Mouse (Mus musculus): Measurements from ENCODE around the gene Esp8. TPM values are rescaled to one million over a fixed set of nuclear protein-coding genes. Genes with fewer than 3 reads are reported as not detected.
"Not testable (repeated sequence)": the region's sequence is repeated elsewhere in the genome, so short reads cannot be mapped to it uniquely, and the experiment has no call there.

Esp8 gene
- polyA plus RNA-seq (2015; fragmentation: Nextera tagmentation; extraction: Ambion mirVana), result 0.39 TPM in 1 of 2 replicates, not detected in the other

DNA sequence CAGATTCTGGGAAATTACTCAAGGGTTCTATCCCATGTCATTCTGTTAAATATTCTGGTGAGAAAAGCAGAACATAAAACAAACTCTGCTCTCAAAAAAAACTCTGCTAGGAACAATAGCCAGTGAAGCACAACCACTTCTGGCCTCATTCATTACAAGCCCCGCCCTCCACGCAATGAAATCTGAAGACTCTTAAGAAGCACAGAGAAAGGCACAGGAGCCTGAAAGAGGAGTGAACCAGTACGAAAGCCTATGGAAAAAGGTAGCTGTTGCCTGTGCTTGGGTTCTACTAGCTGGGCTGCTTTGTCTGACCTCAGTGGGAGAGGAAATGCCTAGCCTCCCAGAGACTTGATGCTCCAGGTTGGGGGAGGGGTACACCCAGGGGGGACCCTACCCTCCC is at the start of gene Esp8:
Gene Esp8 (plus strand): TSS at position 205 of the 400 bp plus-strand sequence.
- H3K9ac ChIP-seq, result no peak within 1 kb of the TSS
- no peak within 1 kb of the TSS for H3K27ac ChIP-seq (replicated peaks)
- H3K27me3 ChIP-seq, result no peaks in the 10 kb centered on the region
- 43% methylated on average over 3 of the region's 3 CpGs for WGBS
- H3K4me3 ChIP-seq (replicated peaks), result no peak within 1 kb of the TSS
- H3K9me3 ChIP-seq (replicated peaks), result no peaks in the 10 kb centered on the region
- no peaks in the 10 kb centered on the region for H3K36me3 ChIP-seq
- no peak for ATAC-seq (ENCODE audit: insufficient number of reproducible peaks, low FRiP score, low TSS enrichment, low read depth)
- H3K4me2 ChIP-seq (replicated peaks), result no peak within 1 kb of the TSS
- H3K4me1 ChIP-seq, result no peaks in the 10 kb centered on the region

GRCm38 (mm10) chr17:40483566-40483965 is 36.3 kb upstream of the Esp8 start:
- not testable (repeated sequence) for H3K27ac ChIP-seq (replicated peaks); ATAC-seq (ENCODE audit: insufficient number of reproducible peaks, low FRiP score, low TSS enrichment, low read depth)

GRCm38 (mm10) chr17:40495468-40496185 is 24.2 kb upstream of the Esp8 start:
- not testable (repeated sequence) for H3K9ac ChIP-seq; H3K27me3 ChIP-seq; H3K27ac ChIP-seq (replicated peaks); H3K4me2 ChIP-seq (replicated peaks); ATAC-seq (ENCODE audit: insufficient number of reproducible peaks, low FRiP score, low TSS enrichment, low read depth); H3K4me1 ChIP-seq; H3K9me3 ChIP-seq (replicated peaks); H3K4me3 ChIP-seq (replicated peaks); H3K36me3 ChIP-seq
- 85% methylated on average over 4 of the region's 4 CpGs for WGBS

More at GRCm38 (mm10) chr17:40483566-40483965, 36.3 kb upstream of the Esp8 start:
- not testable (repeated sequence) for H3K4me3 ChIP-seq (replicated peaks); H3K4me1 ChIP-seq; H3K36me3 ChIP-seq; H3K9me3 ChIP-seq (replicated peaks); H3K4me2 ChIP-seq (replicated peaks); H3K27me3 ChIP-seq; H3K9ac ChIP-seq
- WGBS, result 76% methylated on average over 10 of the region's 10 CpGs

GRCm38 (mm10) chr17:40529813-40530212 is 10.0 kb downstream of the Esp8 start:
- Histone ChIP-seq H3K4me2 (replicated peaks) (no peak overlapping the region), H3K9ac (no peak overlapping the region), H3K27me3 (no peaks in the 10 kb centered on the region), H3K4me1 (no peaks in the 10 kb centered on the region), H3K36me3 (no peaks in the 10 kb centered on the region), H3K4me3 (replicated peaks) (no peak overlapping the region), H3K27ac (replicated peaks) (no peak overlapping the region), H3K9me3 (replicated peaks) (no peaks in the 10 kb centered on the region)
- no peak for ATAC-seq (ENCODE audit: insufficient number of reproducible peaks, low FRiP score, low TSS enrichment, low read depth)
- WGBS, result 71% methylated on average over 3 of the region's 3 CpGs

GRCm38 (mm10) chr17:40531147-40531546 is 11.3 kb downstream of the Esp8 start:
- WGBS, result 67% methylated on average over 1 of the region's 1 CpGs
- Histone ChIP-seq H3K27ac (replicated peaks) (no peak overlapping the region), H3K36me3 (no peaks in the 10 kb centered on the region), H3K9ac (no peak overlapping the region), H3K9me3 (replicated peaks) (no peaks in the 10 kb centered on the region), H3K4me2 (replicated peaks) (no peak overlapping the region), H3K4me3 (replicated peaks) (no peak overlapping the region), H3K27me3 (no peaks in the 10 kb centered on the region), H3K4me1 (no peaks in the 10 kb centered on the region)
- ATAC-seq (ENCODE audit: insufficient number of reproducible peaks, low FRiP score, low TSS enrichment, low read depth), result no peak

DNA sequence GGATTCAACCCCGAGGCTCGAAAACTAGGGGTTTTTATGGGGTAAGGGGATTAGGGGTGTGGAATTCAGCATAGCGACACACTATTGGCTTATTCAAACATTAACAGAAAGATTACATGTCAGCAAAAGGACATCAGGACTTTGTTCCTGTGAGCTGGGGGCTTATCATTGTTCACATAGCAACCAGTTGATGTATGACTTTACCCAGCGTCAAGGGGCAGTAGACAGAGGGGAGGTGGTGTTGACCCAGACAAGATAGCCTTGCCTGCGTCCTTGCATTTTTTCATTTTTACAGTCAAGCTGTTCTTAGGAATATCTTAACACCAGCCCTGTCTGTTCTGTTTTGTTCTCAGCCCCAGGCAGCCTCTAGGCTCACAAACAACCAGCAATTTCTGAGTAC is 27.2 kb downstream of the Esp8 start:
- not testable (repeated sequence) for H3K27ac ChIP-seq (replicated peaks); ATAC-seq (ENCODE audit: insufficient number of reproducible peaks, low FRiP score, low TSS enrichment, low read depth); H3K4me3 ChIP-seq (replicated peaks); H3K4me1 ChIP-seq; H3K9ac ChIP-seq; H3K27me3 ChIP-seq; H3K4me2 ChIP-seq (replicated peaks); H3K9me3 ChIP-seq (replicated peaks); H3K36me3 ChIP-seq
- 74% methylated on average over 5 of the region's 5 CpGs for WGBS

- WGBS, result 38% methylated on average over 1 of the region's 1 CpGs
- H3K36me3 ChIP-seq, result no peaks in the 10 kb centered on the region
- H3K4me3 ChIP-seq (replicated peaks), result no peak overlapping the region
- H3K27me3 ChIP-seq, result no peaks in the 10 kb centered on the region
- no peaks in the 10 kb centered on the region for H3K4me1 ChIP-seq
- no peaks in the 10 kb centered on the region for H3K9me3 ChIP-seq (replicated peaks)
- H3K9ac ChIP-seq, result no peak overlapping the region
- H3K4me2 ChIP-seq (replicated peaks), result no peak overlapping the region
- ATAC-seq (ENCODE audit: insufficient number of reproducible peaks, low FRiP score, low TSS enrichment, low read depth), result no peak
- no peak overlapping the region for H3K27ac ChIP-seq (replicated peaks)
These were observed 33.6 kb downstream of the Esp8 start for GRCm38 (mm10) chr17:40553470-40553869.

GRCm38 (mm10) chr17:40561207-40561606 is 41.4 kb downstream of the Esp8 start, which contains the start of gene Esp6:
Esp6 (plus strand) TSS chr17:40561507.
- Histone ChIP-seq H3K9ac (no peak within 1 kb of the TSS), H3K9me3 (replicated peaks) (no peaks in the 10 kb centered on the region), H3K27me3 (no peaks in the 10 kb centered on the region), H3K36me3 (no peaks in the 10 kb centered on the region), H3K4me1 (no peaks in the 10 kb centered on the region), H3K4me2 (replicated peaks) (no peak within 1 kb of the TSS), H3K27ac (replicated peaks) (no peak within 1 kb of the TSS), H3K4me3 (replicated peaks) (no peak within 1 kb of the TSS)
- no peak for ATAC-seq (ENCODE audit: insufficient number of reproducible peaks, low FRiP score, low TSS enrichment, low read depth)
- 75% methylated on average over 5 of the region's 5 CpGs for whole genome bisulfite sequencing

Other genes starting within 250 kb of the Esp8 start
- gene Crisp1, start 200.8 kb upstream of the Esp8 start, polyA plus RNA-seq (2015; fragmentation: Nextera tagmentation; extraction: Ambion mirVana), result 1.8 and 4.6 TPM in 2 replicates
- not detected in 2 replicates for gene Esp6, start 41.5 kb downstream of the Esp8 start, polyA plus RNA-seq (2015; fragmentation: Nextera tagmentation; extraction: Ambion mirVana)
- gene Esp4, start 78.6 kb downstream of the Esp8 start, polyA plus RNA-seq (2015; fragmentation: Nextera tagmentation; extraction: Ambion mirVana), result not detected in 2 replicates
- gene Esp3, start 112.1 kb downstream of the Esp8 start, polyA plus RNA-seq (2015; fragmentation: Nextera tagmentation; extraction: Ambion mirVana), result not detected in 2 replicates
- not detected in 2 replicates for gene Esp1, start 207.1 kb downstream of the Esp8 start, polyA plus RNA-seq (2015; fragmentation: Nextera tagmentation; extraction: Ambion mirVana)

All from embryonic facial prominence, embryonic 15.5 days (tissue).